Mouse (Mus musculus): ENCODE data around the gene Fbxl13.

DNA sequence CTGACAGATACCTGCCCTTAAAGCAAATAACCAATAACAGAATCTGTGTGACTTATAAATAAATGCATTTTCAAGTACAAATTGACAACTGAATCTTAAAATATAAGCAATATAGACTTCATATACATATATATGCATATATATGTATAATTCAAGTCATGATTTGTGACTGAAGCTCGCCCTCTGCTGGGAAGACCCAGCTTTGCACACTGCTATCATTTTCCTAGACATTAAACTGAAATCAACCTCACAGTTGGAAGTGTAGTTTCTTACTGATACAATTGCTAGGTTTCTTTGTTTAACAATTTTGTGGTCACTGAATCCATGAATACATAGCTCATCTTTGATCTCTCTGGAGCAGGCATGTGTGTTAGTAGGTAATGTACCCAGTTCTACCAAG is 4.5 kb downstream of the Fbxl13 start:
- peak; percentile 67; the same call in 1 of the 2 replicates for TF ChIP-seq CTCF (IDR thresholded peaks at IDR 0.05; ENCODE audit: borderline replicate concordance, extremely low read depth, insufficient read depth, insufficient read length)
- no peak for TF ChIP-seq POLR2A (IDR thresholded peaks at IDR 0.05; ENCODE audit: borderline replicate concordance, extremely low read depth, insufficient read depth, insufficient read length, poor library complexity, severe bottlenecking)

Data from brain, embryonic 14.5 days (tissue).